Mouse (Mus musculus) kidney, postnatal 4 days (tissue): ENCODE results near the gene Psma1.

ENCODE experiments used
- DNase-seq, 2 experiments: peaks; one replicate each; pipeline ENCODE4 v3.0.0; 2021; ENCODE audit warnings: mixed read lengths in 2 of 2

Gene Psma1

GRCm38 (mm10) chr7:114276005-114276752 is at the start of gene Psma1:
Gene Psma1 (minus strand): TSS chr7:114276118.
- DNase-seq = peak; percentile 98 to 99

GRCm38 (mm10) chr7:114323527-114323926 is 47.6 kb upstream of the Psma1 start:
- DNase-seq = no peak

DNA sequence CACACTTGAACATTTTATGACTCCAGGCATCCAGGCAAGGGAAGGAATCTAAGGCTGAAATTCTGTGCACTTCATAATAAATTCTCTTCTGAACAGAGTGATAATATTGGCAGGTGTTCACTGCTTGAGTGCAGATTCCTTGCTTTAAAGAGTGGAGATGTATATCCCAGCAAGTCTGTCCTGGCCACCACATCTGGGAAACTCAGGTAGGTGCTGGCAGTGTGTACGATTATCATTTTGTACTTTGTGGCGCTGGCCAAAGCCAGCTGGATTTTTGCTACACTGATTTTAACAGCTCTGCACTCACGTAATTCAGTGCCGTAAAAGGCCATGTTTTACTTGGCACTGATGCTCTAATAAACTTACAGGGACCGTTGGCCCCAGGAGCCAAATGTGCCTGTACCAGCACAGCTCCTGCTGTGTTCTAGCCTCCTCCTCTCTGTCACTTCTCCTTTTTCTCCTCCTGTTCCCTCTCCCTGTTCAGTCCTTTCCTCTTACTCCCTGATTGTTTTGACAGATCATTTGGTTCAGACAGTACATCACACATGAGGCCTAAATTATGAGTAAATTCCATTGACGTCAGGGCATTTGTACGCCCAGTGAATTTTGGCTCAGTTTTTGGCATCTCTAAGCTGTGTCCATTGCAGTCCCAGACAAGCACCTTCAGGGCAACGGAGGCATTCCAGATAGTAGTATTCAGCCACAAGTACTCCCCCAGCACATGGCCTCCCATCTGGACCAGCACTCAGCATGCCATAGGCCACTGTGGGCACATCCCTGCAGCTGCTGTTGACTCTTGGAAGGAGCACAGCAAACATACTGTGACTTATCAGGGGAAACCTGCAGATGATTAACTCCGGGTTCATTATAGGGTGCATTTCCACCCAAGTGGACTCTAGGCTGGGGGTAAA is 46.9 kb upstream of the Psma1 start:
- peak; percentile 14 to 38 for DNase-seq

DNA sequence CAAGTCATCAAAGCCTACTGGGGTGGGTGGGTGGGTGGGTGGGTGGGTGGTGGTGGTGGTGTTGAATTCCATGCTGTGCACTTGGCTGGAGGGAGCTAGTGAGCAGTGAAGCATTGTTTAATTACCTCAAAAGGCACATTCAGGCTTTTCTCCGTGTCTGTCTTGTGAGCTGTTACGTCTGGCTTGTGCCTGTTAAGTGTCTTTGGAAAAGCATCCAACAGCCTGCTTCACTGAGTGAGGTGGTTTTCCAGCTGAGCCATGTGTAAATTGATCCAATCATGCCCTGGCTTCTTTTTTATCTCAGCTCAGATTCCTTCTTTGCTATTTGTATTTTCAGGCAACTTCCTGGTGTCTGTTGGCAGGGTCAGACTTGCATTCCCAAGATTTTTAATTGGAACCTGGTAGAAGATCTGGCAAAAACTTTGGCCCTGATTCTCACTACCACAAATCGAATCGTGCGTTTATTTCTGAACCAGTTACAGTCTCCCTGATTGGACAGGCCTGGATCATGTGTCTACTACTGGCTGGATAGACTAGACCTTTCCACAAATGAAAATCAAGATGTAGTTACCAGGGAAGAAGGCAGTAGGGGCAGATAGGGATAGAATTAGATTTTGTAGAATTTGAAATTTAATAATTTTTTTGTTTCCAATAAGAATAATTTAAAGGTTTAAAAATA is 45.9 kb upstream of the Psma1 start:
- no peak for DNase-seq

DNA sequence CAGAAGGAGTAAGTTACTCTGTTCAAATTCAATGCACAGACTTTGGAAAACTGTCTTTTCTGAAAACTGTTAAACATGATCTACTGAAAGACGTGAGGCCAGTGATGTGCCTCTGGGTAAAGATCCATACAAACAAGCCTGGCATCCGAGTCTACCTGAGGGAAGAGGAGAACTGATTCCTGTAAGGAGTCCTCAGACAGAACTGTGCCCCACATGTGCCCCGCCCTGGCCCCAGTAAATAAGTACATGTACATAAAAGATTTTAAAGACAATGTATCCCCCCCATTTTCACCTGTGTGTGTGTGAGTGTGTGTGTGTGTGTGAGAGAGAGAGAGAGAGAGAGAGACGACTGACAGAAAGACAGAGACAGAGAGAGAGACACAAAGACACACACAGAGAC is 42.0 kb upstream of the Psma1 start:
- DNase-seq = no peak

- DNase-seq = peak in 1 of 2 experiments; percentile 50
Observed at GRCm38 (mm10) chr7:114317389-114317792, 41.5 kb upstream of the Psma1 start.

DNA sequence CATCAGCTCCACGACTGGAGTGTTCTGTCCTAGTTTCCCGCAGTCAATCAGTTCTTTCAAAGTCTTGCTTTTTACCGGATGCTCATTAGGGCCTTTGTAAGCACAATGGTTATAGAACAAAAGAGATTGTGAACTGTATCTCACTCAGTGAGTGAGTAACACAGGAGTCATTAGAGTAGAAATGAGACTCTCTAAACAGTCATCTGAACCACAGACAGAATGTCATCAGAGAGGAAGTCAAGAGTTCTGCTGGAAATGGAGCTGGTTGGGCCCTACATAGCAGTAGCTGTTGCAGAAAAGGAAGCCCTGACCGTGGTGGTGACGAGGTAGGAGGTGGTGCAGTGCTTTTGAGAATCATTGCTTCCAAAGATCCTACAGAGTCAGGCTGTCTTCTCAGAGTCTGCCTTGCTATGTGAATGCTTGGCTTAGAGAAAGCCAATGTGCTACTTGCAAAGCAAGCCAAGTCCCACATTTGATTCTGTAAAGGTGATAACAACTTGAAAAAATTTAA is 40.5 kb upstream of the Psma1 start:
- no peak for DNase-seq

GRCm38 (mm10) chr7:114311209-114311608 is 35.3 kb upstream of the Psma1 start:
- no peak for DNase-seq

- DNase-seq = no peak
Observed at GRCm38 (mm10) chr7:114309020-114309419, 33.1 kb upstream of the Psma1 start.

GRCm38 (mm10) chr7:114301293-114301782 is 25.4 kb upstream of the Psma1 start:
- DNase-seq = no peak

DNA sequence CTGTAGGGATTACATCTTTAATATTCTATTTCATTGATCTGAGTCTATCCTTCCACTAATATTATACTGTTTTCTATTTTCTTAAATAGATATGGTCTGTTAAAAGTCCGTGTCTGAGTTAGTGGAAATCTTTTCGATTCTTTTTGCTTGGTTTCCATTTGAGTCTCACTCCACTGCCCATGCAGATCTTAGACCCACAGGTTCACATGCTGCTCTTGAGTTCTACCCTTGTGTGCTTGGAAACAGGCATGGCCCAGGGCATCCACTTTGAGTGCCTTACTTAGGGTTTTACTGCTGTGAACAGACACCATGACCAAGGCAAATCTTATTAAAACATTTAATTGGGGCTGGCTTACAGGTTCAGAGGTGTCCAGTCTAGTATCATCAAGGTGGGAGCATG is 24.9 kb upstream of the Psma1 start:
- no peak for DNase-seq

GRCm38 (mm10) chr7:114299247-114299646 is 23.3 kb upstream of the Psma1 start:
- no peak for DNase-seq

DNA sequence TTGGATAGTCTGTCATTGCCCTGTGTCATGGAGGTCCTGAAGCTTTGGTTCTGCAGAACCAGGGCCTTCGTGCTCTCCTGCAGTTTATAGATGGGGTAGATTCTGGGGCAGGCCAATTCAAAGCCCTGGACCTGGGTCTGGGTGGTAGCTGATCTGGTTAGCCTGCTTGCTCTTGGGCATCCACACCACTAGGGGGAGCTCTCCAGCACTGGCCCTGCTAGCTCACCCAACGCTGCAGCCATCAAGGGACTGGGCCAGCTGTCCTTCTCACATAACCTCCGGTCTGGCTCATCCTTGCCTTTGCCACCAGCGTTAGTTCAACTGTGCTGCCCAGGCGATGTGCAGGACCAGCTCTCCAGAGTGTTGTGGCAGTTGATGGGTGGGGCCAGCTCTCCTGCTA is 18.8 kb upstream of the Psma1 start:
- DNase-seq = no peak

DNA sequence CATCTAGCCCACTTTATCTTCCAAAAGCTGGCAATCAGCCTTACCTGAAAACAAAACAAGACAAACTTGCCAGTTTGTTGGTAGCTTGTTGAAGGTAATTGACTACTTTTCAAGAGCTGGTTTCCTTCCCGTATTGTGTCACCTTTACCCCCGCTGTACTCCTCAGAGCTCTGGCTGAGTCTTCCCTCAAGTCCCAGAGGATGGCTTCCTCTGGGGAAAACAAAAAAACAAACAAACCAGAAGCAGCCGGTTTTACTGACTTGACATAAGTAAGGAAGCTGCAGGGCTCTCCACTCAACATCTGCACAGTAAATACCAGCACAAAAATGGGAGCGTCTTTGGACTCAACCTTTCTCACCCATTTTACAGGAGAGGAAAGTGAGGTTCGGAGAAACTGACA is 18.0 kb upstream of the Psma1 start:
- DNase-seq = no peak

DNA sequence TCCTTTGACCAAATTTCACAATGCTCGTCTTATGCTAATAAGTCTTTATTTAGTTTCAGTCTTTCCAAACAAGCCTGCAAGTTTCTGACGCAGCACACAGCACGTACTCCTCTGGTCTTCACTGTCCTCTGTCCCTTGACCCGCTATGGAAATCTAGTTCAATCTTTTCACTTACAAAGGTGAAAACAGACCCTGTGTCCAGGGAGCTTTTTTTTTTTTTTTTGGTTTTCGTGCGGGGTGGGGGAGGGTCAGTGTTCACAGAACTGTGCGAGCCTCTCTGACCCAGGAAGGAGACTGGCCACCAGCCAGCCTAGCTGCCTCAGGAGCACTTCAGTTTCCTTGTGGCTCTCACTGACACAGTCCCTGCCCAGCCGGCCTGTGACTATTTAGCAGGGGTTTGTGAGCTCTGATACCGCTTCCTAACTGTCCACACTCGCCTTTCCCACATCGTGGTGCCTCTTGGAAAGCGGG is 16.6 kb upstream of the Psma1 start:
- peak; percentile 79 to 85 for DNase-seq

DNA sequence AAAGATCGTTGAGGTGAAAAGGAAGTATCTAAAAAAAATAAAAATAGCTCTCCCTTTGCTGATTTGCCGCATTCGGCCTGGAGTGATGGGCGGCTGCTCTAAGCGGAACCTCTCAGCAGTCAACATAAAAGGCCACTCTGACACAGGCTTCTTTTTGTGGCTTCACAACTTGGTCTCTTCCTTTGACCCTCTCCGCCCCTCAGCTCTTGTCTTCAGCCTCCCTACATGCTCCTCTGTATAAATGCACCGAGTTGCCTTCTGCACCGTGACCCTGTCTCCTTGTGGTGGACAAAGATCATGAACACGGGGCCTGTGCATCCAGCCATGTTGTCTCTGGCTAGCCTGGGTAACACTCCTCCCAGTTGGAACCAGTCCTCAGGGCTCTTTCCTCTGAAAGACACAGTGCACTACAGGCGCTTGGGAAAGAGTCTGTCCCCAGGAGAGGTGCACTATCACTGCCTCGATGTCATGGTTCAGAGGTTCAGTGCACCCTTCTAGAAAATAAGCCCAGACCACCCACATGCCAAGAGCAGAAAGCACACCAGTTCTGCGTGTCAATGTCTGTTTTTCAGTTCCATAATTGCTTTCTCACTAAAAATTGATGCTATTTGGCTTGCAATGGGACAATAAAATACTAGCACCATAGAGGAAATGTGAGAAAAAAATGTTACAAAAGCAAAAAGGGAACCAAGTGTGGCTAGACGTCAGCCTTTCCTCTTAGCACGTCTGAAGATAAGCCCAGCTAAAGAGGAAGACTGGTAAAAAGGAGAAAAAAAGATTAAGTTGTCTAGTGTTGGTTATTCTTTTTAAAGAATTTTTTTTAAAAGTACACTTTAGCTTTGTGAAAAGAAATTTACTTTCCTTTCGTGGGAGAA is 15.8 kb upstream of the Psma1 start:
- DNase-seq = peak; percentile 41 to 58

GRCm38 (mm10) chr7:114290078-114290506 is 14.2 kb upstream of the Psma1 start:
- DNase-seq = no peak

- DNase-seq = no peak
Observed at GRCm38 (mm10) chr7:114284296-114284910, 8.5 kb upstream of the Psma1 start.

DNA sequence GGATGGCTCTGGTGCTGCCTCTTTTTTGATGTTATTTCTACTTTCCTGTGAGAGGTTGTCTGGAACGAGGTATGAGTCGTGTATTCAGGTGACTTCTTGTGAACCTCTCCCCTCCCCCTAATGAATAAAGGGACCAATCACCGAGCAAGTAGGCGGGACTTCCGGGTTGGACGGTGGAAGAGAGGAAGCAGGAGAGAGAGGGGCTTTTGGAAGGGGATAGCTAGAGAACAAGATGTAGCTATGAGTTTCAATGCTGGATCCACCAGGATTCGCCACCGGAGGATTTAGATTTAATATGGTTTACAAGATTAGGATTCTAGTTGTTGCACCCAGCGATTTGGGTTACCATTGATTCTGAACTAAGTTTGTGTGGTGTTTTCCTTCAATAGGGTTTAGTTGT is 7.1 kb upstream of the Psma1 start:
- no peak for DNase-seq

DNA sequence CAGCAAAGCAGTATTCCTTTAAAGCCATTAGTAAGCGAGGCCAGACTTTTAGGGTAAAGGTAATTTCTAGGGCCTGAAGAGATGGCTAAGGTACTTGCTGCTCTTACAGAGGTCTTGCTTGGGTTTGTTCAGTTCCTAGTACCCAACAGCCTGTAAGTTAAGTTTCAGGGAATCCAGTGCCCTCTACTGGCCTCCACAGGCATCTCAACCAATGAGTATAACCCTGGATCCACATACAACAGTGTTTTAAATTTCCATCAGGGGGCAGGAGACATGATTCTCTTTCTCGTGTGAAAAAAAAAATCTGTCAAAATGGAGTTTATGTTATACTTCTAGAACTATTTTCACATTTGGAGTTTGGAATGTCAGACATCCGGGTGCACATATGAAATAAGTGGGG is 5.8 kb upstream of the Psma1 start:
- peak; percentile 37 to 55 for DNase-seq

DNA sequence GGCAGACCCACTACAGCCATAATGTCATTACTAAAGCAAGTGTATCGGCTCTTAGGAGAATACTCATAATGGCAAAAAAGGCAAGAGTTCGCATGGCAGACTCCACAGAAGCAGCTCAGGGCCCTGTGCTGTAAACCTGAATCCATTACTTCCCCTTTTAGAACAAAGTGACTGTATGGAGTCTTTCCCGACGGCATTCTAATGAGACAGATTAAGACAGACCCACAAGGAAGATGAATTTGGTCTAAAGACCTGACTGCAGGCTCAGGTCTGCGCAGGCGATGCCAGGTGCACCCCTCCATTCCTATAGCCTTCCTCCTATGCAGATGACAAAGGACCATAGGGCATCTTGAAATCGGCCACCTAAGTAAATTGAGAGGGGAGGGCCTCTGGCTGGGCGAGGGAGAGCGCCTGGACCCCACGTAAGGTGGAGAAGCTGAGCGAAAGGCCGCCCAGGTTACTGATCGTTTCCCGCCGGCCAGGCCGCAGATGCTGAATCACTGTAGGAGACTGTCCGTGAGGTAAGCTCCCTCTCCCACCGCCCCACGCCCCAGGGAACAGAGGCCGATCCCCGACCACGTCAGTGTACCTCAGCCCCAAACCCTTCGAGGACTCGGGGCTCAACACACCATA is 430 bp downstream of the Psma1 start:
- DNase-seq = no peak
